Mouse (Mus musculus) brain, embryonic 14.5 days (tissue): ENCODE results near the gene Cd44.

ENCODE experiments used
- CTCF ChIP-seq: fragments of 200-500 bp; IDR thresholded peaks from 2 replicates; pipeline ENCODE4 v1.5.1; 2012; ENCODE audit warnings: inconsistent platforms, mild to moderate bottlenecking, moderate library complexity, borderline replicate concordance; ENCODE audit not compliant: insufficient read depth, insufficient read length; ENCODE audit errors: extremely low read depth
- POLR2A ChIP-seq: fragments of 200-500 bp; IDR thresholded peaks from 2 replicates; pipeline ENCODE4 v1.6.1; 2012; ENCODE audit warnings: mild to moderate bottlenecking, inconsistent platforms, borderline replicate concordance; ENCODE audit not compliant: poor library complexity, insufficient read depth, insufficient read length, severe bottlenecking; ENCODE audit errors: extremely low read depth

- no peak for TF ChIP-seq POLR2A
- TF ChIP-seq CTCF: no peak
These were observed 31.7 kb upstream of the Cd44 start for GRCm38 (mm10) chr2:102933142-102933541.
